Mouse (Mus musculus): ENCODE results near the gene Tnrc18. TPM values are rescaled to one million over a fixed set of nuclear protein-coding genes. Genes with fewer than 3 reads are reported as not detected.

Tnrc18 gene
- polyA plus RNA-seq (2015; fragmentation: Nextera tagmentation; extraction: Ambion mirVana): 17.1 and 24.2 TPM in 2 replicates

- Histone ChIP-seq H3K4me1 (replicated peaks) (peaks cover 10% of the 10 kb centered on the region), H3K27me3 (no peaks in the 10 kb centered on the region), H3K27ac (peak within 1 kb of the TSS; percentile 99), H3K36me3 (no peaks in the 10 kb centered on the region), H3K9ac (peak within 1 kb of the TSS; percentile 100), H3K4me2 (peak within 1 kb of the TSS; percentile 89), H3K9me3 (replicated peaks) (no peaks in the 10 kb centered on the region), H3K4me3 (peak within 1 kb of the TSS; percentile 95)
- peak; percentile 68 for ATAC-seq (replicated peaks; ENCODE audit: insufficient number of reproducible peaks, insufficient read depth, low FRiP score, low read depth)
- under 1% methylated on average over 53 of the region's 56 CpGs for WGBS
These were observed at the start of gene Tnrc18 for GRCm38 (mm10) chr5:142817524-142818434. TSS of gene Tnrc18 (minus strand) at chr5:142817662.

GRCm38 (mm10) chr5:142857763-142858229 is 40.3 kb upstream of the Tnrc18 start:
- no peaks in the 10 kb centered on the region for H3K27me3 ChIP-seq
- no peak overlapping the region for H3K9ac ChIP-seq
- no peak overlapping the region for H3K27ac ChIP-seq
- WGBS: 39% methylated on average over 16 of the region's 16 CpGs
- 0 out of 2 replicates have a peak overlapping the region, but pooled peaks have one; percentile 10 for H3K4me2 ChIP-seq
- H3K9me3 ChIP-seq (replicated peaks): no peaks in the 10 kb centered on the region
- peaks cover 9% of the 10 kb centered on the region; the same call in 1 of the 2 replicates for H3K4me1 ChIP-seq (replicated peaks)
- no peak overlapping the region for H3K4me3 ChIP-seq
- H3K36me3 ChIP-seq: no peaks in the 10 kb centered on the region
- ATAC-seq (replicated peaks; ENCODE audit: insufficient number of reproducible peaks, insufficient read depth, low FRiP score, low read depth): no peak

- H3K9ac ChIP-seq: no peak overlapping the region
- no peak overlapping the region for H3K27ac ChIP-seq
- no peak overlapping the region for H3K4me2 ChIP-seq
- H3K4me1 ChIP-seq (replicated peaks): 0 out of 2 replicates have a peak, but pooled peaks cover 4% of the 10 kb centered on the region
- H3K27me3 ChIP-seq: no peaks in the 10 kb centered on the region
- no peak overlapping the region for H3K4me3 ChIP-seq
- WGBS: 73% methylated on average over 4 of the region's 4 CpGs
- no peaks in the 10 kb centered on the region for H3K9me3 ChIP-seq (replicated peaks)
- ATAC-seq (replicated peaks; ENCODE audit: insufficient number of reproducible peaks, insufficient read depth, low FRiP score, low read depth): no peak
- no peaks in the 10 kb centered on the region for H3K36me3 ChIP-seq
These were observed 38.9 kb upstream of the Tnrc18 start for GRCm38 (mm10) chr5:142856408-142856807.

GRCm38 (mm10) chr5:142854877-142855276 is 37.4 kb upstream of the Tnrc18 start:
- Histone ChIP-seq H3K9ac (no peak overlapping the region), H3K4me2 (no peak overlapping the region), H3K27me3 (no peaks in the 10 kb centered on the region), H3K9me3 (replicated peaks) (no peaks in the 10 kb centered on the region), H3K27ac (no peak overlapping the region), H3K4me3 (no peak overlapping the region), H3K36me3 (no peaks in the 10 kb centered on the region), H3K4me1 (replicated peaks) (0 out of 2 replicates have a peak, but pooled peaks cover 4% of the 10 kb centered on the region)
- WGBS: 75% methylated on average over 10 of the region's 10 CpGs
- ATAC-seq (replicated peaks; ENCODE audit: insufficient number of reproducible peaks, insufficient read depth, low FRiP score, low read depth): no peak

GRCm38 (mm10) chr5:142853585-142853984 is 36.1 kb upstream of the Tnrc18 start:
- H3K4me2 ChIP-seq: no peak overlapping the region
- H3K9me3 ChIP-seq (replicated peaks): no peaks in the 10 kb centered on the region
- no peak overlapping the region for H3K9ac ChIP-seq
- H3K4me3 ChIP-seq: no peak overlapping the region
- H3K27ac ChIP-seq: no peak overlapping the region
- H3K27me3 ChIP-seq: no peaks in the 10 kb centered on the region
- H3K4me1 ChIP-seq (replicated peaks): 0 out of 2 replicates have a peak, but pooled peaks cover 4% of the 10 kb centered on the region
- 60% methylated on average over 6 of the region's 6 CpGs for WGBS
- ATAC-seq (replicated peaks; ENCODE audit: insufficient number of reproducible peaks, insufficient read depth, low FRiP score, low read depth): no peak
- H3K36me3 ChIP-seq: no peaks in the 10 kb centered on the region

- Histone ChIP-seq H3K4me3 (no peak overlapping the region), H3K27ac (no peak overlapping the region), H3K4me1 (replicated peaks) (no peaks in the 10 kb centered on the region), H3K9ac (no peak overlapping the region), H3K36me3 (no peaks in the 10 kb centered on the region), H3K27me3 (no peaks in the 10 kb centered on the region), H3K9me3 (replicated peaks) (no peaks in the 10 kb centered on the region), H3K4me2 (no peak overlapping the region)
- WGBS: 55% methylated on average over 5 of the region's 5 CpGs
- ATAC-seq (replicated peaks; ENCODE audit: insufficient number of reproducible peaks, insufficient read depth, low FRiP score, low read depth): no peak
These were observed 34.2 kb upstream of the Tnrc18 start for GRCm38 (mm10) chr5:142851681-142852049.

- no peaks in the 10 kb centered on the region for H3K9me3 ChIP-seq (replicated peaks)
- H3K4me3 ChIP-seq: no peak overlapping the region
- H3K27ac ChIP-seq: no peak overlapping the region
- 84% methylated on average over 7 of the region's 7 CpGs for WGBS
- no peaks in the 10 kb centered on the region for H3K4me1 ChIP-seq (replicated peaks)
- ATAC-seq (replicated peaks; ENCODE audit: insufficient number of reproducible peaks, insufficient read depth, low FRiP score, low read depth): no peak
- H3K27me3 ChIP-seq: no peaks in the 10 kb centered on the region
- no peak overlapping the region for H3K4me2 ChIP-seq
- H3K9ac ChIP-seq: no peak overlapping the region
- no peaks in the 10 kb centered on the region for H3K36me3 ChIP-seq
These were observed 33.6 kb upstream of the Tnrc18 start for GRCm38 (mm10) chr5:142850916-142851680.

GRCm38 (mm10) chr5:142850476-142850875 is 33.0 kb upstream of the Tnrc18 start:
- no peak for ATAC-seq (replicated peaks; ENCODE audit: insufficient number of reproducible peaks, insufficient read depth, low FRiP score, low read depth)
- Histone ChIP-seq H3K27ac (no peak overlapping the region), H3K9me3 (replicated peaks) (no peaks in the 10 kb centered on the region), H3K36me3 (no peaks in the 10 kb centered on the region), H3K9ac (no peak overlapping the region), H3K4me3 (no peak overlapping the region), H3K27me3 (no peaks in the 10 kb centered on the region), H3K4me2 (no peak overlapping the region), H3K4me1 (replicated peaks) (no peaks in the 10 kb centered on the region)
- 74% methylated on average over 9 of the region's 9 CpGs for WGBS

GRCm38 (mm10) chr5:142848911-142849310 is 31.4 kb upstream of the Tnrc18 start:
- H3K9me3 ChIP-seq (replicated peaks): no peaks in the 10 kb centered on the region
- H3K4me1 ChIP-seq (replicated peaks): no peaks in the 10 kb centered on the region
- H3K4me2 ChIP-seq: no peak overlapping the region
- ATAC-seq (replicated peaks; ENCODE audit: insufficient number of reproducible peaks, insufficient read depth, low FRiP score, low read depth): no peak
- H3K36me3 ChIP-seq: no peaks in the 10 kb centered on the region
- no peak overlapping the region for H3K9ac ChIP-seq
- H3K27me3 ChIP-seq: no peaks in the 10 kb centered on the region
- WGBS: 82% methylated on average over 7 of the region's 7 CpGs
- no peak overlapping the region for H3K4me3 ChIP-seq
- H3K27ac ChIP-seq: no peak overlapping the region

GRCm38 (mm10) chr5:142848149-142848548 is 30.7 kb upstream of the Tnrc18 start:
- H3K36me3 ChIP-seq: no peaks in the 10 kb centered on the region
- H3K27ac ChIP-seq: no peak overlapping the region
- H3K27me3 ChIP-seq: no peaks in the 10 kb centered on the region
- no peak overlapping the region for H3K4me3 ChIP-seq
- 52% methylated on average over 3 of the region's 3 CpGs for WGBS
- no peak overlapping the region for H3K9ac ChIP-seq
- no peaks in the 10 kb centered on the region for H3K4me1 ChIP-seq (replicated peaks)
- H3K4me2 ChIP-seq: no peak overlapping the region
- ATAC-seq (replicated peaks; ENCODE audit: insufficient number of reproducible peaks, insufficient read depth, low FRiP score, low read depth): no peak
- no peaks in the 10 kb centered on the region for H3K9me3 ChIP-seq (replicated peaks)

GRCm38 (mm10) chr5:142844467-142844866 is 27.0 kb upstream of the Tnrc18 start:
- WGBS: 57% methylated on average over 8 of the region's 8 CpGs
- Histone ChIP-seq H3K27me3 (no peaks in the 10 kb centered on the region), H3K4me2 (no peak overlapping the region), H3K9me3 (replicated peaks) (no peaks in the 10 kb centered on the region), H3K9ac (no peak overlapping the region), H3K36me3 (no peaks in the 10 kb centered on the region), H3K4me3 (no peak overlapping the region), H3K27ac (no peak overlapping the region), H3K4me1 (replicated peaks) (peaks cover 14% of the 10 kb centered on the region)
- no peak for ATAC-seq (replicated peaks; ENCODE audit: insufficient number of reproducible peaks, insufficient read depth, low FRiP score, low read depth)

All from heart, embryonic 15.5 days (tissue).